Mouse (Mus musculus): ENCODE data around the gene Tyw5.

DNA sequence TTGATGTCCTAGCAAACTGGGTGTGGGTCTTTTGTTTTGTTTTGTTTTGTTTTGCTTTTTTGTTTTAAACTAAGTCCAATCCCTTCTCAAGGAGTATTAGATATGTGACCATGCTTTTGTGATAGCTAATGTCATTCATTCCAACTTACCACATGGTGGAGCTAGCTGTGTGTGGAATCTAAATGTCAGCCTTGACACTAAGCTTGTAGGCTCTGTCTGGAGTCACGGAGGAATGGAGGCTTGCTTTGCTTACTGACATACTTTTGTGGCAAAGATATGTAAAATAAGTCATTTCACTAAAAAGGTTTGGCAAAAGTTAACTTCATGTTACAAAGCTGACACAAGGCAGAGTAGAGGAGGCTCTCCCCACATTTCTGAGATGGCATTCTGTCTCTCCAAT is 16.8 kb upstream of the Tyw5 start:
- TF ChIP-seq POLR2A (IDR thresholded peaks at IDR 0.05; ENCODE audit: low read depth, low read length) (no peak), CTCF (IDR thresholded peaks at IDR 0.05; ENCODE audit: extremely low read depth, insufficient read depth, insufficient read length, insufficient replicate concordance) (no peak)

Data from spleen, adult 2 months (tissue).